Mouse (Mus musculus) liver, adult 2 months (tissue): Measurements from ENCODE around the gene Dennd6b. TPM values are rescaled to one million over a fixed set of nuclear protein-coding genes. Genes with fewer than 3 reads are reported as not detected.

Source experiments
- DNase-seq: peaks from one replicate; pipeline ENCODE4 v3.0.0-alpha.2; 2011; ENCODE audit warnings: low read depth, low spot score; ENCODE audit errors: extremely low read depth
- H3K27ac ChIP-seq: fragments of 200-500 bp; replicated peaks from 2 replicates; pipeline ENCODE4 v1.5.1; 2012; ENCODE audit warnings: low read depth, mild to moderate bottlenecking, control low read depth, inconsistent platforms, low read length; ENCODE audit not compliant: insufficient read depth
- H3K27me3 ChIP-seq: fragments of 200-500 bp; 2 replicates; pipeline ENCODE4 v1.6.1; 2012; ENCODE audit warnings: mild to moderate bottlenecking, moderate library complexity, low read length, inconsistent platforms; ENCODE audit not compliant: control insufficient read depth, insufficient read depth
- H3K36me3 ChIP-seq: fragments of 200-500 bp; 2 replicates; pipeline ENCODE4 v1.6.1; 2012; ENCODE audit warnings: low read length, inconsistent platforms; ENCODE audit not compliant: control insufficient read depth, insufficient read depth
- H3K4me1 ChIP-seq: fragments of 200-500 bp; 2 replicates; pipeline ENCODE4 v1.6.1; 2011; ENCODE audit warnings: low read length; ENCODE audit not compliant: control insufficient read depth, insufficient read depth
- H3K4me3 ChIP-seq: fragments of 200-500 bp; 2 replicates; pipeline ENCODE4 v1.5.1; 2011; ENCODE audit warnings: low read depth, mild to moderate bottlenecking, control low read depth, low read length, moderate library complexity; ENCODE audit not compliant: insufficient read depth
- H3K79me2 ChIP-seq: fragments of 200-500 bp; 2 replicates; pipeline ENCODE4 v1.6.1; 2012; ENCODE audit warnings: inconsistent platforms, mild to moderate bottlenecking, low read length, moderate library complexity; ENCODE audit not compliant: control insufficient read depth, insufficient read depth
- H3K9ac ChIP-seq: fragments of 200-500 bp; 2 replicates; pipeline ENCODE4 v1.6.1; 2012; ENCODE audit warnings: low read depth, mild to moderate bottlenecking, control low read depth, inconsistent platforms, low read length
- CTCF ChIP-seq: fragments of 200-500 bp; IDR thresholded peaks from 2 replicates; pipeline ENCODE4 v1.5.1; 2011; ENCODE audit warnings: low read depth, low read length, control low read depth
- POLR2A ChIP-seq: fragments of 200-500 bp; IDR thresholded peaks from 2 replicates; pipeline ENCODE4 v1.6.1; 2011; ENCODE audit warnings: low read length, control low read depth; ENCODE audit not compliant: insufficient read depth; ENCODE audit errors: extremely low read depth
- WGBS: fragments of 180-500 bp; shearing (Covaris S2); methylation state at CpG from one replicate; pipeline ENCODE4 v1.1.7; 2018; 5-methylcytosine and 5-hydroxymethylcytosine counted together
- polyA plus RNA-seq: library from polyadenylated mRNA; depleted of rRNA; stranded (reverse); fragments of >200 nt; gene quantifications from 2 replicates; pipeline ENCODE4 v1.2.3, GENCODE M21; 2012
- total RNA-seq: library from RNA; depleted of rRNA; stranded (reverse); fragments of >200 nt; gene quantifications from 2 replicates; pipeline ENCODE4 v1.2.3, GENCODE M21; 2014

The Dennd6b gene
- total and polyA plus RNA-seq, 2 experiments = 3.4 to 10.0 TPM

DNA sequence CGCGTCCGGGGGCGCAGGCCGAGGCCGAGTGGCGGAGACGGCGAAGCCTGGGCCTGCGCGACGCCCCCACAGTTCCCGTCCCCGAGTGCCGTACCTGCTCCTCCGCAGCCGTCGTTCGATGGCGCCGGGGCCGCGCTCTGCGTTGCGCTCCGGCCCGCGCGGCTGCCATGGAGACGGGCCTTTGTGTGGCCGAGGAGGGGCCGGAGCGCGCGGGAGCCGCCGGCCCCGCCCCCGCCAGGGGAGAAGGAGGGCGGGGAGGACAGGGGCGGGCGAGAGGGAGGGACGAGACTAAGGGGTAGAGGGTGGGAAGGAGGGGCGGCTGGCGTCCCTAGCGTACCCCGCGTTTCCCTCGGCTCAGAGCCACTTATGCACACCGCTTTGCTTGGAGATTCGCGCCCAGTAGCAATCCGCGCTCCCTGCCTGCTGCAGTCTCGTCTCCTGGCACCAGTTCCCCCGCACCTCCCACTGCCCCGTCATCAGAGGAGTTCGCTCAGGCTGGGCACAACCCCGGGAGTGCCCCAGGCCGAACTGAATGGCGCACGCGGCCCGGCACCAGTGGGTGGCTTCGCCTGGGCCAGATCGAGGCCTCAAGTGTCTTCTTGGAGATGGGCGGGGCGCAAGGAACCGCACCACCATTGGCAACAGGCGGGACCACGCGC, 15.6 kb downstream of the Dennd6b start, which contains the start of gene Plxnb2:
Gene Plxnb2, minus strand, starts transcription at position 218 of the 659 bp plus-strand sequence.
- Histone ChIP-seq H3K27me3 (no peaks in the 10 kb centered on the region), H3K36me3 (no peaks in the 10 kb centered on the region), H3K4me1 (peaks cover 28% of the 10 kb centered on the region), H3K79me2 (peaks cover 18% of the 10 kb centered on the region; the same call in 1 of the 2 replicates), H3K27ac (peak within 1 kb of the TSS; percentile 96), H3K4me3 (peak within 1 kb of the TSS; percentile 82), H3K9ac (peak within 1 kb of the TSS; percentile 87)
- DNase-seq = peak; percentile 83
- under 1% methylated on average over 70 of the region's 72 CpGs for WGBS
- TF ChIP-seq POLR2A (peak; percentile 80; the same call in 1 of the 2 replicates), CTCF (no peak)

- H3K9ac ChIP-seq = peak overlapping the region; percentile 87
- TF ChIP-seq POLR2A = no peak
- no peak for TF ChIP-seq CTCF
- H3K27ac ChIP-seq = peak overlapping the region; percentile 96
- WGBS = under 1% methylated on average over 26 of the region's 26 CpGs
- no peaks in the 10 kb centered on the region for H3K27me3 ChIP-seq
- H3K79me2 ChIP-seq = peaks cover 24% of the 10 kb centered on the region
- no peaks in the 10 kb centered on the region for H3K36me3 ChIP-seq
- H3K4me3 ChIP-seq = peak overlapping the region; percentile 82
- peak; percentile 39 for DNase-seq
- H3K4me1 ChIP-seq = peaks cover 31% of the 10 kb centered on the region
Observed at GRCm38 (mm10) chr15:89180081-89180541, 16.2 kb downstream of the Dennd6b start.

DNA sequence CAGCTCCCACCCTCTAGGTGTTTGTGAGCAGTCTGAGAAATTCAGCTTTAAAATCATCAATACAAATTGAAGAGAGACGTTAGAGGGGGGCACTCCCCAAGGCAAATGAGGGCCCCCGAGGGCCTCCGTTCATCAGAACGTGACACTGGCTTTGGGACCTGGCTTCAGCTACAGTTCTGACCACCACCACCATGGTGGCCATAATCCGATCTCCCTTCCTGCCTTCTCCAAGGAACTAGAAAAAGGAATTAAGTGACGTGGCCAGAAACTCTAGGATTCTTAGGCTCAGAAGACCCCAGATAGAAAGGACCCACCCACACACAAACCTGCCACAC, 16.7 kb downstream of the Dennd6b start:
- peaks cover 37% of the 10 kb centered on the region for H3K4me1 ChIP-seq
- peak overlapping the region; percentile 96 for H3K27ac ChIP-seq
- peak overlapping the region; percentile 82 for H3K4me3 ChIP-seq
- H3K9ac ChIP-seq = peak overlapping the region; percentile 87
- H3K79me2 ChIP-seq = peaks cover 29% of the 10 kb centered on the region
- TF ChIP-seq POLR2A (no peak), CTCF (no peak)
- WGBS = 2% methylated on average over 6 of the region's 6 CpGs
- DNase-seq = no peak
- no peaks in the 10 kb centered on the region for H3K36me3 ChIP-seq
- no peaks in the 10 kb centered on the region for H3K27me3 ChIP-seq

- Histone ChIP-seq H3K79me2 (peaks cover 34% of the 10 kb centered on the region), H3K27me3 (no peaks in the 10 kb centered on the region), H3K4me3 (peak overlapping the region; percentile 82), H3K4me1 (peaks cover 42% of the 10 kb centered on the region), H3K9ac (peak overlapping the region; percentile 87), H3K36me3 (no peaks in the 10 kb centered on the region), H3K27ac (peak overlapping the region; percentile 96)
- peak; percentile 95 for DNase-seq
- WGBS = 2% methylated on average over 16 of the region's 16 CpGs
- TF ChIP-seq POLR2A (peak; percentile 52; the same call in 1 of the 2 replicates), CTCF (no peak)
Observed at GRCm38 (mm10) chr15:89178954-89179629, 17.2 kb downstream of the Dennd6b start.

- peak overlapping the region; percentile 96 for H3K27ac ChIP-seq
- no peak for DNase-seq
Observed at GRCm38 (mm10) chr15:89178260-89178860, 17.9 kb downstream of the Dennd6b start.

More at GRCm38 (mm10) chr15:89178260-89178860, 17.9 kb downstream of the Dennd6b start:
- Histone ChIP-seq H3K4me3 (peak overlapping the region; percentile 82), H3K27me3 (no peaks in the 10 kb centered on the region), H3K9ac (peak overlapping the region; percentile 87), H3K36me3 (no peaks in the 10 kb centered on the region), H3K4me1 (peaks cover 44% of the 10 kb centered on the region), H3K79me2 (peaks cover 40% of the 10 kb centered on the region)
- TF ChIP-seq POLR2A (no peak), CTCF (no peak)
- WGBS = 26% methylated on average over 7 of the region's 7 CpGs
